Mouse (Mus musculus) activated CD4-positive, CD25-positive, alpha-beta regulatory T cell, adult 9 weeks (primary cell): Measurements from ENCODE around the gene Il1r2. TPM values are rescaled to one million over a fixed set of nuclear protein-coding genes. Genes with fewer than 3 reads are reported as not detected.

Experiments
- polyA plus RNA-seq: library from polyadenylated mRNA; unstranded; fragments of 100-300 nt; shearing (Covaris generic); gene quantifications from one replicate; pipeline ENCODE4 v1.2.1, GENCODE M21; 2017

Il1r2 gene
- polyA plus RNA-seq, result 73.9 TPM

DNA sequence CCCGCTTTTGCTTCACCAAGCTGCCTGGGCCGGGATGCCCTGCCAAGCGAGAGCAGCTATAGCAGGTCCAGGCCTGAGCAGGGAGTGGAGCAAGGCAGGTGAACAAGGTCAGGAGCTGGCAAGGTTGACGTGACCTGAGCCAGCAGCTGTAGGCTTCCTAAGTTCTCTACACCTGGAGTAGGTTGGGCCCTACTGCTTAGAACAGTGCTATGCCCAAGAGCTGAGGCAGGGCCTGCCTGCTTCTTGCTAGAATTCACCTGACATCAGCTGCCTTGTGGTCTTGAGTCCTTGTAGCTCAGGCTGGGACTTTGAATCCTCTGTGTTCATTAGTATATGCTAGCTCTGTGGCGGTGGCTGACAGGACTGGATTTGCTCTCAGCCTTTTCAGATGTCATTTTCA lies at the start of gene Il1r2:
Gene Il1r2, plus strand, starts transcription at position 301 of the 400 bp plus-strand sequence.

Other genes starting within 250 kb of the Il1r2 start
- gene Map4k4, start 173.2 kb upstream of the Il1r2 start, polyA plus RNA-seq, result 12.2 TPM
- 0.54 TPM for gene Il1r1, start 151.0 kb downstream of the Il1r2 start, polyA plus RNA-seq